Mouse (Mus musculus): ENCODE data around the gene Tradd.
"Not testable (repeated sequence)": the region's sequence is repeated elsewhere in the genome, so short reads cannot be mapped to it uniquely, and the experiment has no call there.

The Tradd gene

DNA sequence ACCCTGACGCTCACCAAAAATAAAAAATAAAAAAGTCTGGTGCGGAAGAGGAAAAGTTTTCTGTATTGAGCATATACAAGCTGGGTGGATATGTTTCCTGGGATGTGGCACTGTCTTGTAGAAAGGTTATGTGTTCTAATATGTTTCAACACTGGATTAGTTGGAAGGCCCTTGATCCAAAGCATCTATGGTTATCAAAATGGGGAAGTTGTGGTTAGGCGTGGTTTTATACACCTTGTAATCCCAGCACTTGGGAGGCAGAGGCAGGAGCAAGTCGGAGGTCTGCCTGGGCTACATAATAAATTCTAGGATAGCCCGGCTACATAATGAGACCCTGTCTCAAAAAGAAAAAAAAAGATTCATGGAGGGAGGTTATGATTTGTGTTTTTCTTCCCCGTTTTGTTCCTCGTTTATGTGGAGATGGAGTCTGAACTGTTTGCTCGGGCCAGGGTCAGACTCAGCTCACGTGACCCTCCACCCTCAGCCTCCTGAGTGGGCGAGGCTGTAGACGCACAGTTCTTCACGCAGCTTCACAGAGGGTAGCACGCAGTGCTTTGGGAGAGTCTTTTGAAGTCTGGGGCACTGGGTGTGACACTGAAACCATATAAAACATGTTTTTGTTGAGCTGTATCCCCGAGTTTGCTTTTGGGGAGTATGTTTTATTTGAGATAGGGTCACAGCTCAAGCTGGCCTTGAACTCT, 26.8 kb downstream of the Tradd start:
- DNase-seq (ENCODE audit: low spot score) = no peak

DNA sequence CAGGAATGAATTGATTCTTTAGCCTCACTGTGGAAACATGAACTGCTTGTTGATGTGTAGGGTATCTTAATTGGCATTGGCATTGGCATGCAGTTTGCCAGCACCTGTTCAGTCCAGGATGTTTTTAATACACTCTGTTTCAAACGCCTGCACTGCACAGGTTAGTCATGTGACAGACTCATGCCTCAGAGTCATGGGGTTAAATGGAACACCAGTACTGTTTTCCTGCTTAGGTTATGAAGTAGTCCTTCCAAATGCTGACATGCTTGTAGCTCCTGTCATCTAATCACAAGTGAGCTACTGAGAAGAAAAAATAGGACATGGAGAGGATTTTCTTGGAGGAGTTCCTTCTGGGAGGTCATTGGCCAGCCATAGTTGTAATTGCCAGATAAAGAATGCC, 29.2 kb downstream of the Tradd start:
- no peak for DNase-seq (ENCODE audit: low spot score)

DNA sequence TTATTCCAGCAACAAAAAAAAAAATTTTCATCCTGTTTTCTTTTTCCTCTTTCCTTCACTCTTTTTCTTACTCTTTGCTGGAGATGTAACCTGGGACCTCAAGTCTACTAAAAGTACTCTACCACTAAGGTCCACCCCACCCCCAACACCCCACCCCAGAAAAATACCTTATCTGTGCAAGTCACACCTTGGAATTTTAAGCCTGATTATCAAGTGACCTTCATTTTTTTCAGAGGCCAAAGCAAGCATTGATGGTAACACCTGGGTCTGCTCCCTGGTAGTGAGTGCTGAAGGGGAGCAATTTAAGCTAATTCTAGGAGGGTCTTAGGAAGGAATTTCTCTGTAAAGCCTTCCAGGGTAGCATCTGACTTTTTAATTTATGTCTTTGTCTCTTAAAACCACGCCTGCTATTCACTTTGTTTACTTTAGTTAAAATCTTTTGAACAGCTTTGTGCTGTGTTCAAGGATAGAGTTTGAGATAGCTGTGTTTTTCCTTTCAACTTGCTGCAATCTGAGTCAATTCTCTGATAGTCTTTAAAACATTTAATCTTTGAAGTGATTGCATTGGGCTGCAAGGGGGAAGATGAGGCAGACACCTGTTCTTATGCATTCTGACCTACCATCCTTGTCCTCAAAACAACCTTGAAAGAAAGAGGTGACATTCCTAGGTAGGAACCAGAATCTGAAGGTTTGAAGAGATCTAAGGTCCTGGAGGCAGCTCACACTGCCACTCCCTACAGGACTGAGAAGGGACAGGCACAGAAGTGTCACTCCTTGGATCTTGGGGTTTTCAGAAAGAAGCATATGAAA, 31.1 kb downstream of the Tradd start:
- no peak for DNase-seq (ENCODE audit: low spot score)

DNA sequence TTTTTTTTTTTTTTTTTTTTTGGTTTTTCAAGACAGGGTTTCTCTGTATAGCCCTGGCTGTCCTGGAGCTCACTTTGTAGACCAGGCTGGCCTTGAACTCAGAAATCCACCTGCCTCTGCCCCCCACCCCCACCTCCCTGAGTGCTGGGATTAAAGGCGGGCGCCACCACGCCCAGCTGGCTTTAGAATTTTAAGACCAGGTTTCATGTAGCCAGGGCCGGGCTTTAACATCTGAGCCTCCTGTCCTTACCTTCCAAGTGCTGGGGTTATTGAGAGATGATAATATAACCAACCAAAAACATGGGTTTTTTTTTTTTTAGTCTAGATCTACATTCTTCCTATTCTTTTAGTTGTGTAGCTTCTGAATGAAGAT, 32.1 kb downstream of the Tradd start:
- DNase-seq (ENCODE audit: low spot score) = not testable (repeated sequence)

DNA sequence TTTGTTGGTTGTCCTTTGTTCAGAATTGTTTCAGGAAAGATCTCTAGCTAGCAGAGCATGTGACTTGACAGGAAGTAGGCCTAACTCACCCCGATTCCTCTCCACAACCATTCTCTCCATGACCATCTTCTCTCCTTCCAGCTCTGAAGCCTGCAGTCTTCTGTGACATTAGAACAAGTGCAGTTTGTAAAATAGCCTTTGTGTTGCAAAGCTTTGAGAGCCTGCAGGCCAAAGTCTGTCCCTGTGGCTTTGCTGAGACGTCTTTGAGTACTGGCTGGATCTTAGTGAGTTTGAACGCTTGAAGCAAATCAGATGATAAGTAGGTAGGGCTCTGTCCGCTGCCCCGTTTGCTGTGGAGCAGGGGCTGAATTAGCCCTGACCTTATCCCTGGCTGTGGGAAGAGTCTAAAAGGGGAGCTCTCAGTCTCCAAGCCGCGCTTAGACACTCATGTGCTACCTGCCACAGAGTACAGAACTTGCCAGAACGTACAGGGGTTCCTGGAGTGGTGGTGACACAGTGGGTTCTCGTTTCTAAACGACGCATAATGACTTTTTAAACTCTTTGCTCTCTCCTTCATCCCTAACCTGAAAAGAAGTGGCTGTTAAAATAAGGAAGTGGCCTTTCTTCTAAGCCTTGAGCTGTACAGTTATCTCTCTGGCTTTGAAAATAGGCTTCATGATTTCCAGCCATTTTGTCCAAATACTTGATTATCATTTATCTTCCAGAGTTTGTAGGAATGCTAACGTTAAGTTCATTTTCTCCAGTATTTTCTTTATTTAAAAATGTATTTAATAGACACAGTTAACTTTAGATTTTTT, 32.7 kb downstream of the Tradd start:
- no peak for DNase-seq (ENCODE audit: low spot score)

DNA sequence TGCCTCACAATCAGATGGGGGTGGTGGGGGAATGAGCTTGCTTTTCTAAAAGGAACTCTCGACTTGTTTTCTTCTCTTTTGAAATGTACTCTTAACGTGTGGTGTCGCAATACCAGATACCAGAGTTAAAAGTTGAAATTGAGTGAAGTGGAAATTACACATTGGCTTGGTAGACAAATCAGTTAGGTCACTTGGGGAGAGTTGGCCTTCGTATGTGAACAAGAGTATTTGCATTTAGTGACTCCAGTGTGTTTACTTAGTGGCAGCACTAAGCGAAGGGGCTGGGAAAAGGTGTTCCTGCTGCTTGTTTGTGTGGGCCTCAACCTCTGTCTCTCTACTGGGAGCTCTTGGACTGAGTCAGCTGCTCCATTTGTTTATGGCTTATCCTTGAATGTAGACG, 38.5 kb downstream of the Tradd start:
- DNase-seq (ENCODE audit: low spot score) = no peak

DNA sequence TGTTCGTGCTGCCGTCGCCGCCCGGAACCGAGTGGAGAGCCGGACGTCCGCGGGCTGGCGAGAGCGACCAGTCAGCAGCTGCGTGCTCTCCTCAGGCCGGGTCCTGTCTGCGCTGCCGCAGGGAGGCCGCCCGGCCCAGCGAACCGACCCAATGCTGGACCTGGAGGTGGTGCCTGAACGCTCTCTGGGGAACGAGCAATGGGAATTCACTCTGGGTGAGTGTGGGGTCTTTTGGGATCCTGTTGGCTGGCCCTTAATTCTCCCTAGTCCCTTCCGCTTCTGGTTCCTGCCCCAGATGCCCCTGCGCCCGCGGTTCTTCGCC, 39.2 kb downstream of the Tradd start:
- no peak for DNase-seq (ENCODE audit: low spot score)

DNA sequence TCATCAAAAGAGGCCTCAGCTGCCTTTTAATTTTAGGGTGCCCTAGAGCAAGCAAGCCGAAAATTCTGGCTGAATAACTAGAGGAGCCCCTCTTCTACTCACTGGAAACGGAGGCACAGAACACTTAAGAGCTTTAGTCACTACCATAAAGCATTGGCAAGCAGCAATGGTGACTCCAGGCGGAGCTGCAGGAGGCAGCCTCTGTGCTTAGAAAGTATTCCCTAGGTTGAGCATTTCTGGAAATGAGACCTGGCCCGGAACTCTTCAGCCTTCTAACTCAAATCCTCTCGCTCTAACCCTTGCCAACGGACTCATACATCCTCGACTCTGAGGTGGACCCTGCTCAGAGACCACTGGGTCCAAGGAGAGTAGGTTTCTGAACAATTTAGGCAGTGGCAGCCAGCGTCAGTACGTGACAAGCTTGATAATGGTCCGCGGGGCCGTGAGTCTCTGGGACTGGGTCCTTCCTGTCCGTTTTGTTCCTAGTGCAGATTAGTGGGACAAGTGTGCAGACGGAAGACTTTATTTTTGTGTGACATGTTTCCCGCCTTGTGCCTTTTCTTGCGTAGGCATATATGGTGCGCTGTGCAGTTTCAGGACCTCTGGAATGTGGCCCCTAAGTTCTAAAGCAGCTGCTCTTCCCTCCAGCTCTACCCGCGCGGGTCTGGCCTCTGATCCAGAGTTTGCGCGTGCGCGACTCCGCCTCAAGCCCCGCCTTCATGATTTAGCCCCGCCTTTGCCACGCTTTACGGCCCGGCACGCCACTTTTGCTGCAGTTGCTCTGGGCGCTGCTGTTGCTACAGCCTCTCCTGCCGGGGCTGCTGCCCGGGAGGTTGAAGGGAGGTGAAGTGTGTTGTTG, 39.8 kb downstream of the Tradd start, which contains the start of gene D230025D16Rik:
Gene D230025D16Rik, plus strand, starts transcription at position 733 of the 859 bp plus-strand sequence.
- peak; percentile 97 for DNase-seq (ENCODE audit: low spot score)

DNA sequence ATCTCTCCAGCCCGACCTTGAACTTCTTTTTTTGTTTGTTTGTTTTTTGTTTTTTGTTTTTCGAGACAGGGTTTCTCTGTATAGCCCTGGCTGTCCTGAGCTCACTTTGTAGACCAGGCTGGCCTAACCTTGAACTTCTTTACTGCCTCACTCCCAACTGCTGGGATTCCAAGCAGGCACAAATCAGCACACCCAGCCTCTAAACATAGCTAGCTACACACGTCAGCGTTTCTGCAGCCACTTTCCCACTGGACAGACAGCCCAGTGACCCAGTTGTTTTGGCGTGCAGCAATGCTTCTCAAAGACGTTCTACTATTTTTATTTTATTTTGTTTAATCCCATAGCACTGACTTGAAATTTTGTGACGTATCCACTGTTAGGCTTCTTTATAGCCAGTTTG, 40.6 kb downstream of the Tradd start:
- no peak for DNase-seq (ENCODE audit: low spot score)

DNA sequence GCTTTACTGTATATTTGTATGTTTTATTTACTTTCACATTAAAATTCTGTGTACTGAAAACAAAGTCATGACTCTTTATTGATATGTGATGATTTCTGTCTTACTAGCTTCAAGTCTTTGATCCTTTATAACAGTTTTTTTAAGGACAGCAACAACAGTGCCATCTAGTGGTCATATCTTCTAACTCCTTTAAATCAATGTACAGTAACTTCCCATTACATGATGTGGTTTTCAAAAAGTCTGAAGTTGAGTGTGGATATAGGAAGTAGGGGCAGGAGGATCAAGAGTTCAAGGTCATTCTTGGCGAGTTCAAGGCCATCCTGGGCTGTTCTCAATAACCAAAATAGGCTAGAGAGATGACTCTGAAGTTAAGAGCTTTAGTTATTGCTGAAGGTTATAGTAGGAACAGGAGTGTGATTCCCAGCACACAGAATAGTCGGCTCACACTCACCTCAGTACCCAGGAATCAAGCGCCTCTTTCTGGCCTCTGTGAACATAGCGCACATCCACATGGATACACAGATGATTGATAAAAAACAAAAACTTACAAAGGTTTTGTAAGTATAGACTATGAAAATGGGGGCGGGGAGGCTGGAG, 46.4 kb downstream of the Tradd start:
- no peak for DNase-seq (ENCODE audit: low spot score)

DNA sequence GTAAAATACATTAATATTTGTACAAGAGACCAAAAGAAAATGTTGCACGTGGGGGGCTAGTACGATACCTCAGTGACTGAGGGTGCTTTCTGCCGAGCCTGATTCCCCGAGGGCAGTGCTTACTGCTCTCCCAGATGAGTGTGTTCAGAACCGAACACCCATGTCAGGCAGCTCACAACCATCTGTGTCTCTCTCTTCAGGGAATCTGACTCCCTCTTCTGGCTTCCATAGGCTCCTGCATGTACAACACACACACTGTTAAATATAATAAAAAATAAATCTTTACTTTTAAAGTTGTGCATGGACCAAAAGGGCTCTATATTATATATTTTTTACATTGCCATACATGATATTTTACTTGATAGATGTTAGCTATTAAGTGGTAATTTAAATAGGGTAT, 50.3 kb downstream of the Tradd start:
- no peak for DNase-seq (ENCODE audit: low spot score)

DNA sequence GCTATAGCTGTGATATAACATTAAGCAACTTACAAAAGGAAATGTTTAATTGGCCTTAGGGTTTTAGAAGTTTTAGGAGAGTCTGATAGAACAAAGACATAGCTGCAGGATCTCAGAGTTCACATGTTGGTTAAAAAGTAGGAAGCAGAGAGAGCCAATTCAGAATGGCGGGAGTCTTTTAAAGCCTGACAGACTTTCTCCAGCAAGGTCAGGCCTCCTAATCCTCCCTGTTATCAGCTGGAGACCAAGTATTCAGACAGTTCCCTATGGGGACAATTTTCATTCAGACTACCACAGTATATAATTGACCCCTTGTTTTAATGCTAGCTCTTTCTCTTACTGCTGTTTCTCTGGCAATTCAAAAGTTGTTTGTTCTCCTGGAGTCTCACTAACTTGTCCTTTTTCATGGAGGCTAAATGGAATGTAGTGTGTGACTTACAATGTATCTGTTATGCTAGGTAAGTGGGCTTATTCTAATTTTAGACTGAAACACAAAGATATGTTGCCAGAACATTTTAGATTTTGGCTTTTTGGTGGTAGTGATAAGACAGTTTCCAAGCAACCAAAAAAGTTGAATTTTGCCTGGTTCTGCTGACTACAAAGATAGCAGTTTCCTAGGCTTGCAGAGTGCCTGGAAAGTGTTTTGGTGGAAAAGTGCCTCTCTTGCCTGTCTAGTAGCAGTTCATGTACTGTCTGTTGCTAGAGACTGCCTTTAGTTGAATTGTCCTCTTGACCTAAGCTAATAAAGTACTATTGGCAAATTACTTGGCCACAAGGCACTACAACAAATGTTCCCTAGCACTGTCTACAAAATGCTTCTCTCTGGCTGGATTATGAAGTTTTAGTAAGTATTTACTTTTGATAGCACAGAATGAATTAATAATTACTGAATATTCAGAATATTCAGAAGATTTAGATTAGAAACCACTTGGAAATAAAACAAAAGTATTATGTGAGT, 55.0 kb downstream of the Tradd start:
- no peak for DNase-seq (ENCODE audit: low spot score)
